Mouse (Mus musculus) heart, embryonic 16.5 days (tissue): ENCODE results near the gene Gm19345. TPM values are rescaled to one million over a fixed set of nuclear protein-coding genes. Genes with fewer than 3 reads are reported as not detected.

Experiments
- ATAC-seq: fragments of 200-750 bp; cut with Nextera tagmentation; replicated peaks from 2 replicates; pipeline ENCODE4 v1.8.0; 2017; ENCODE audit warnings: moderate number of reproducible peaks; ENCODE audit not compliant: insufficient read depth, low FRiP score; ENCODE audit errors: extremely low read depth
- H3K27ac ChIP-seq: fragments of 300-500 bp; sonication (generic); 2 replicates; pipeline ENCODE4 v1.5.1; 2014; ENCODE audit warnings: mild to moderate bottlenecking, low read length, control low read depth, moderate library complexity
- H3K27me3 ChIP-seq: fragments of 300-500 bp; sonication (generic); 2 replicates; pipeline ENCODE4 v1.6.1; 2014; ENCODE audit warnings: low read length, mixed read lengths; ENCODE audit not compliant: control insufficient read depth, insufficient read depth
- H3K36me3 ChIP-seq: fragments of 300-500 bp; sonication (generic); 2 replicates; pipeline ENCODE4 v1.6.1; 2014; ENCODE audit not compliant: control insufficient read depth, insufficient read depth
- H3K4me1 ChIP-seq: fragments of 300-500 bp; sonication (generic); 2 replicates; pipeline ENCODE4 v1.6.1; 2014; ENCODE audit warnings: low read length, mixed read lengths; ENCODE audit not compliant: control insufficient read depth, insufficient read depth
- H3K4me2 ChIP-seq: fragments of 300-500 bp; sonication (generic); 2 replicates; pipeline ENCODE4 v1.6.1; 2014; ENCODE audit warnings: low read depth, mild to moderate bottlenecking, control low read depth, low read length
- H3K4me3 ChIP-seq: fragments of 300-500 bp; sonication (generic); 2 replicates; pipeline ENCODE4 v1.5.1; 2014; ENCODE audit warnings: mild to moderate bottlenecking, control low read depth, low read length
- H3K9ac ChIP-seq: fragments of 300-500 bp; sonication (generic); 2 replicates; pipeline ENCODE4 v1.6.1; 2014; ENCODE audit warnings: low read length, control low read depth
- H3K9me3 ChIP-seq: fragments of 300-500 bp; sonication (generic); replicated peaks from 2 replicates; pipeline ENCODE4 v1.6.1; 2016; ENCODE audit warnings: low read length; ENCODE audit not compliant: control insufficient read depth
- WGBS: fragments of 180-500 bp; shearing (Covaris S2); extraction: QIAGEN DNeasy Blood & Tissue Kit; methylation state at CpG from one replicate; pipeline ENCODE4 v1.1.7; 2014; 5-methylcytosine and 5-hydroxymethylcytosine counted together
- polyA plus RNA-seq: library from polyadenylated mRNA; unstranded; fragments of >200 nt; fragmentation: Nextera tagmentation; extraction: Ambion mirVana; gene quantifications from 2 replicates; pipeline ENCODE4 v1.2.1, GENCODE M21; 2015

The Gm19345 gene
- polyA plus RNA-seq = not detected in 2 replicates

GRCm38 (mm10) chr7:19851858-19852570 lies at the start of gene Gm19345:
Gene Gm19345, plus strand, starts transcription at chr7:19852003.
- H3K4me3 ChIP-seq = no peak within 1 kb of the TSS
- 5% methylated on average over 33 of the region's 33 CpGs for WGBS
- H3K4me2 ChIP-seq = peak within 1 kb of the TSS; percentile 32; the same call in 1 of the 2 replicates
- peaks cover 8% of the 10 kb centered on the region for H3K4me1 ChIP-seq
- peak; percentile 41 for ATAC-seq
- H3K9me3 ChIP-seq = no peaks in the 10 kb centered on the region
- H3K27me3 ChIP-seq = peaks cover 33% of the 10 kb centered on the region
- no peak within 1 kb of the TSS for H3K27ac ChIP-seq
- H3K9ac ChIP-seq = no peak within 1 kb of the TSS
- no peaks in the 10 kb centered on the region for H3K36me3 ChIP-seq

- no peak overlapping the region for H3K27ac ChIP-seq
- ATAC-seq = no peak; the same call in 1 of the 2 replicates
- H3K4me1 ChIP-seq = no peaks in the 10 kb centered on the region
- H3K9me3 ChIP-seq = peaks cover 3% of the 10 kb centered on the region; the same call in 1 of the 2 replicates
- no peak overlapping the region for H3K4me3 ChIP-seq
- no peaks in the 10 kb centered on the region for H3K36me3 ChIP-seq
- no peak overlapping the region for H3K9ac ChIP-seq
- H3K4me2 ChIP-seq = no peak overlapping the region
- H3K27me3 ChIP-seq = no peaks in the 10 kb centered on the region
- WGBS = 14% methylated on average over 7 of the region's 7 CpGs
Measured at GRCm38 (mm10) chr7:19802995-19803394, 48.8 kb upstream of the Gm19345 start.

- no peaks in the 10 kb centered on the region for H3K36me3 ChIP-seq
- peaks cover 3% of the 10 kb centered on the region; the same call in 1 of the 2 replicates for H3K9me3 ChIP-seq
- no peak for ATAC-seq
- no peak overlapping the region for H3K27ac ChIP-seq
- no peak overlapping the region for H3K4me3 ChIP-seq
- H3K4me2 ChIP-seq = no peak overlapping the region
- H3K9ac ChIP-seq = no peak overlapping the region
- H3K27me3 ChIP-seq = peaks cover 17% of the 10 kb centered on the region
- WGBS = 82% methylated on average over 8 of the region's 8 CpGs
- H3K4me1 ChIP-seq = peaks cover 3% of the 10 kb centered on the region; the same call in 1 of the 2 replicates
Measured at GRCm38 (mm10) chr7:19806356-19806969, 45.3 kb upstream of the Gm19345 start.

- WGBS = 7% methylated on average over 27 of the region's 27 CpGs
Measured at GRCm38 (mm10) chr7:19809369-19809768, 42.4 kb upstream of the Gm19345 start.

GRCm38 (mm10) chr7:19811114-19811513 lies 40.7 kb upstream of the Gm19345 start:
- 7% methylated on average over 22 of the region's 22 CpGs for WGBS
- H3K9me3 ChIP-seq = no peaks in the 10 kb centered on the region
- ATAC-seq = 0 out of 2 replicates have a peak, but pooled peaks have one; percentile 32
- H3K36me3 ChIP-seq = no peaks in the 10 kb centered on the region
- H3K4me2 ChIP-seq = peak overlapping the region; percentile 36; the same call in 1 of the 2 replicates
- no peak overlapping the region for H3K9ac ChIP-seq
- H3K4me1 ChIP-seq = peaks cover 7% of the 10 kb centered on the region
- no peak overlapping the region for H3K27ac ChIP-seq
- H3K27me3 ChIP-seq = peaks cover 28% of the 10 kb centered on the region
- H3K4me3 ChIP-seq = peak overlapping the region; percentile 11; the same call in 1 of the 2 replicates

More at GRCm38 (mm10) chr7:19809369-19809768, 42.4 kb upstream of the Gm19345 start:
- H3K4me1 ChIP-seq = peaks cover 3% of the 10 kb centered on the region; the same call in 1 of the 2 replicates
- no peak overlapping the region for H3K27ac ChIP-seq
- peak; percentile 68 for ATAC-seq
- H3K9me3 ChIP-seq = peaks cover 3% of the 10 kb centered on the region; the same call in 1 of the 2 replicates
- H3K9ac ChIP-seq = peak overlapping the region; percentile 21
- no peaks in the 10 kb centered on the region for H3K36me3 ChIP-seq
- H3K4me2 ChIP-seq = peak overlapping the region; percentile 47
- H3K27me3 ChIP-seq = peaks cover 26% of the 10 kb centered on the region
- peak overlapping the region; percentile 15 for H3K4me3 ChIP-seq

GRCm38 (mm10) chr7:19813161-19813560 lies 38.6 kb upstream of the Gm19345 start:
- peaks cover 28% of the 10 kb centered on the region for H3K27me3 ChIP-seq
- no peak overlapping the region for H3K4me3 ChIP-seq
- ATAC-seq = no peak
- no peaks in the 10 kb centered on the region for H3K36me3 ChIP-seq
- no peak overlapping the region for H3K27ac ChIP-seq
- no peak overlapping the region for H3K4me2 ChIP-seq
- WGBS = 73% methylated on average over 4 of the region's 4 CpGs
- H3K9ac ChIP-seq = no peak overlapping the region
- peaks cover 19% of the 10 kb centered on the region for H3K4me1 ChIP-seq
- no peaks in the 10 kb centered on the region for H3K9me3 ChIP-seq

- Histone ChIP-seq H3K27me3 (peaks cover 28% of the 10 kb centered on the region), H3K4me1 (peaks cover 19% of the 10 kb centered on the region)
- 41% methylated on average over 6 of the region's 6 CpGs for WGBS
Measured at GRCm38 (mm10) chr7:19813579-19814122, 38.2 kb upstream of the Gm19345 start.

GRCm38 (mm10) chr7:19815296-19816223 lies 36.2 kb upstream of the Gm19345 start:
- peak overlapping the region; percentile 34 for H3K27ac ChIP-seq
- H3K27me3 ChIP-seq = peaks cover 19% of the 10 kb centered on the region
- peak overlapping the region; percentile 70 for H3K9ac ChIP-seq
- WGBS = 32% methylated on average over 17 of the region's 17 CpGs
- H3K4me1 ChIP-seq = peaks cover 19% of the 10 kb centered on the region
- H3K9me3 ChIP-seq = peaks cover 4% of the 10 kb centered on the region; the same call in 1 of the 2 replicates
- H3K4me2 ChIP-seq = peak overlapping the region; percentile 86
- ATAC-seq = peak; percentile 23; the same call in 1 of the 2 replicates
- H3K4me3 ChIP-seq = peak overlapping the region; percentile 59
- H3K36me3 ChIP-seq = no peaks in the 10 kb centered on the region

More at GRCm38 (mm10) chr7:19813579-19814122, 38.2 kb upstream of the Gm19345 start:
- Histone ChIP-seq H3K36me3 (no peaks in the 10 kb centered on the region), H3K27ac (no peak overlapping the region), H3K9me3 (no peaks in the 10 kb centered on the region), H3K4me3 (no peak overlapping the region), H3K4me2 (no peak overlapping the region), H3K9ac (no peak overlapping the region)
- ATAC-seq = no peak
